Mouse (Mus musculus) spleen, adult 2 months (tissue): ENCODE measurements around the gene Grk2. TPM values are rescaled to one million over a fixed set of nuclear protein-coding genes. Genes with fewer than 3 reads are reported as not detected.

Source experiments
- DNase-seq, 2 experiments: peaks; one replicate each; pipeline versions ENCODE4 v3.0.0 to v3.0.0-alpha.2; 2012 to 2021; ENCODE audit warnings: low spot score in 2 of 2, low read depth in 1 of 2
- H3K27ac ChIP-seq: fragments of 200-500 bp; 2 replicates; pipeline ENCODE4 v1.5.1; 2012; ENCODE audit warnings: low read length, inconsistent platforms; ENCODE audit not compliant: insufficient read depth
- H3K27me3 ChIP-seq: fragments of 200-500 bp; 2 replicates; pipeline ENCODE4 v1.6.1; 2012; ENCODE audit warnings: mild to moderate bottlenecking, moderate library complexity, low read length, inconsistent platforms; ENCODE audit not compliant: control insufficient read depth, insufficient read depth
- H3K36me3 ChIP-seq: fragments of 200-500 bp; 2 replicates; pipeline ENCODE4 v1.6.1; 2012; ENCODE audit warnings: mild to moderate bottlenecking, low read length, inconsistent platforms; ENCODE audit not compliant: control insufficient read depth, insufficient read depth
- H3K4me1 ChIP-seq: fragments of 200-500 bp; 2 replicates; pipeline ENCODE4 v1.6.1; 2011; ENCODE audit warnings: inconsistent platforms; ENCODE audit not compliant: control insufficient read depth, insufficient read depth, insufficient read length
- H3K4me3 ChIP-seq: fragments of 200-500 bp; 2 replicates; pipeline ENCODE4 v1.5.1; 2011; ENCODE audit warnings: mild to moderate bottlenecking, inconsistent platforms; ENCODE audit not compliant: insufficient read depth, insufficient read length; ENCODE audit errors: extremely low read depth
- CTCF ChIP-seq: fragments of 200-500 bp; IDR thresholded peaks from 2 replicates; pipeline ENCODE4 v1.5.1; 2011; ENCODE audit warnings: mild to moderate bottlenecking, inconsistent platforms; ENCODE audit not compliant: insufficient read depth, insufficient read length, insufficient replicate concordance; ENCODE audit errors: extremely low read depth
- POLR2A ChIP-seq: fragments of 200-500 bp; IDR thresholded peaks from 2 replicates; pipeline ENCODE4 v1.6.1; 2011; ENCODE audit warnings: low read depth, low read length, inconsistent platforms
- WGBS: fragments of 180-500 bp; shearing (Covaris S2); methylation state at CpG from one replicate; pipeline ENCODE4 v1.1.7; 2018; 5-methylcytosine and 5-hydroxymethylcytosine counted together
- polyA plus RNA-seq: library from polyadenylated mRNA; depleted of rRNA; stranded (reverse); fragments of >200 nt; gene quantifications from 2 replicates; pipeline ENCODE4 v1.2.3, GENCODE M21; 2012; rRNA removed

Gene Grk2
- polyA plus RNA-seq, 1 experiment, result 301 TPM

DNA sequence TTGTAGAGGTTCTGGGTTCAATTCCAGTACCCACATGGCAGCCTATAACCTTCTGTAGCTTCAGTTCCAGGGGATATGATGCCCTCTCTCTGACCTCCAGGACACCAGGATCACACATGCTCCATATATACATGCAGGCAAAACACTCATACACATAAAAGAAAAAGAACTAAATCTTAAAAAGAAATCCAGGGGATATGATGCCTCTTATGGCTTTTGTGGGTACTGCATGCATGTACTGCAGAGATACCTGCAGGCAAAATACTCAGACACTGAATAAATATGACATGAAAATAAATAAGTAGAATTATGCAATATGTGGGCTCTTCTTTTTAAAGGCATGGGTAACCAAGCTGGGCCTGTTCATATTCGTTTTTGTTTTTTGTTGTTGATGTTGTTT, 59.0 kb downstream of the Grk2 start:
- no peak for DNase-seq

DNA sequence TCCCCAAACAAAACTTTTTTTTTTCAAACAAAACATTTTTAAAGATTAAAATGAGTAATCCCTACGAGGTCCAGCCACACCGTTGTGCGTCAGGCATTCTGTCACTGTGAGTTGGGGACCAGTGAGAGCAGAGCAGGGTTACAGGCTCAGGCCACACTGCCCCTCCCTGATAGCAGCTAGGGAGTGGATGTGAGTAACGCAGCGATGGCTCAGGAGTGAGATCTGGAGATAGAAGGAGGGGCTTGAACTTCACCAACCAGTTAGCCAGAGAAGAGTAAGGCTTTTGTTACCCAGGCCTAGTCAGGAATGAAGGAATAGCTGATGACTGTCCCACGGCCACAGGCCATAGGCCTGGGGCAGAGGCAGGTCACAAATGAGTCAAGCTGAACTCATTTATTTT, 61.2 kb downstream of the Grk2 start:
- TF ChIP-seq CTCF, result no peak
- no peak for TF ChIP-seq POLR2A
- no peak for DNase-seq
- no peaks in the 10 kb centered on the region for H3K36me3 ChIP-seq
- no peak overlapping the region for H3K27ac ChIP-seq
- no peak overlapping the region for H3K4me3 ChIP-seq
- H3K27me3 ChIP-seq, result no peaks in the 10 kb centered on the region
- 89% methylated on average over 6 of the region's 6 CpGs for WGBS
- no peaks in the 10 kb centered on the region for H3K4me1 ChIP-seq

More for the DNA sequence above, 59.0 kb downstream of the Grk2 start:
- Histone ChIP-seq H3K36me3 (no peaks in the 10 kb centered on the region), H3K27me3 (no peaks in the 10 kb centered on the region), H3K27ac (no peak overlapping the region), H3K4me1 (no peaks in the 10 kb centered on the region), H3K4me3 (no peak overlapping the region)
- 66% methylated on average over 1 of the region's 1 CpGs for WGBS
- TF ChIP-seq CTCF (no peak), POLR2A (no peak)

DNA sequence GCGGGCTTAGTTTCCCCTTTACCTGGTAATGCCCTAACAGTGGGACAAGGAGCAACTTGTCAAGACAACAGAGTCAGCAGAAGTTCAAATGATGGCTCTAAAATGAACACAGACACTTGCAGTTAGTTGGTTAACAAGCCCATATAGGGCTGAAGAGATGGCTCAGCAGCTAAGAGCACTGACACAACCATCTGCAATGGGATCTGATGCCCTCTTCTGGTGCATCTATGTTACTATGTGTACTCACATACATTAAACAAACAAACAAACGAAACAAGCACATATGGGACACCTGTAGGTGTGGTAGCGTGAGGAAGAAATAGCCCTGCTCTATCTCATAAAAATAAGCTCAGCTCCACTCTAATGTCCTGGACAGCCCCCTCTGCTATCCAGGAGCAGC, 63.6 kb downstream of the Grk2 start:
- DNase-seq, result no peak
- Histone ChIP-seq H3K4me1 (no peaks in the 10 kb centered on the region), H3K27ac (no peak overlapping the region), H3K4me3 (no peak overlapping the region), H3K27me3 (no peaks in the 10 kb centered on the region), H3K36me3 (no peaks in the 10 kb centered on the region)
- 87% methylated on average over 3 of the region's 3 CpGs for WGBS
- no peak for TF ChIP-seq POLR2A
- TF ChIP-seq CTCF, result no peak

DNA sequence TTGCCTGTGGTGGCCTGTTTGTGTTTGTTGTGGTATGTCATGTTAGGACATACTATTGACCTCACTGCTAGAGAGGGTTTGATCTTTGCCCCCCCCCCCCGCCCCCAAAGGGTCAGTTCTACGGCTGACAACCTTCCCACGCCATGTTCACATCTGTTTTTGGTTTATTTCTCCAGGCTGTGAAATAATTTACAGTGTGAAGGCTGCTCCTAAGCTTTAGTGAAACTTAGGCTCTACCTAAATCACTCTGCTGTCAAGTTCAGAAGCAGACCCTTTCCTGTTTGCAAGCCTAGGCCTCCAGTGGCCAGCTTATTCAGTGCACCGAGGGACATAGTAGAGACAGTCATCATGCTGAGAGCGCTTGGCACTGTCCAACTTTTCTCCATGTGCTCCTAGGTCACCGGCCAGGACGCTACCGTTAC, 65.8 kb downstream of the Grk2 start:
- no peak overlapping the region for H3K4me3 ChIP-seq
- no peak overlapping the region for H3K27ac ChIP-seq
- H3K36me3 ChIP-seq, result no peaks in the 10 kb centered on the region
- 67% methylated on average over 8 of the region's 8 CpGs for WGBS
- TF ChIP-seq CTCF (no peak), POLR2A (no peak)
- H3K4me1 ChIP-seq, result no peaks in the 10 kb centered on the region
- DNase-seq, result no peak
- H3K27me3 ChIP-seq, result no peaks in the 10 kb centered on the region

Other genes with a start within 250 kb of the Grk2 start
- 13.0 and 15.7 TPM in 2 replicates for gene Gstp3, start 246.7 kb downstream of the Grk2 start, polyA plus RNA-seq
- 7.0 and 8.3 TPM in 2 replicates for gene Cabp2, start 224.6 kb downstream of the Grk2 start, polyA plus RNA-seq
- gene Cdk2ap2, start 209.0 kb downstream of the Grk2 start, polyA plus RNA-seq, result 247 and 334 TPM in 2 replicates
- gene Pitpnm1, start 206.2 kb downstream of the Grk2 start, polyA plus RNA-seq, result 358 and 415 TPM in 2 replicates
- gene Aip, start 180.4 kb downstream of the Grk2 start, polyA plus RNA-seq, result 85.3 and 99.6 TPM in 2 replicates
- 0.09 and 0.11 TPM in 2 replicates for gene Gpr152, start 166.4 kb downstream of the Grk2 start, polyA plus RNA-seq
- 1.9 and 2.2 TPM in 2 replicates for gene Cabp4, start 162.2 kb downstream of the Grk2 start, polyA plus RNA-seq
- gene Coro1b, start 157.6 kb downstream of the Grk2 start, polyA plus RNA-seq, result 386 and 394 TPM in 2 replicates
- gene Ptprcap, start 152.6 kb downstream of the Grk2 start, polyA plus RNA-seq, result 631 and 1,026 TPM in 2 replicates
- gene Rps6kb2, start 142.9 kb downstream of the Grk2 start, polyA plus RNA-seq, result 40.7 and 51.5 TPM in 2 replicates
- gene Carns1, start 130.7 kb downstream of the Grk2 start, polyA plus RNA-seq, result 52.0 and 64.5 TPM in 2 replicates
- gene Tbc1d10c, start 114.9 kb downstream of the Grk2 start, polyA plus RNA-seq, result 266 and 328 TPM in 2 replicates
- gene Ppp1ca, start 114.2 kb downstream of the Grk2 start, polyA plus RNA-seq, result 464 and 481 TPM in 2 replicates
- gene Rad9a, start 104.6 kb downstream of the Grk2 start, polyA plus RNA-seq, result 53.1 and 62.9 TPM in 2 replicates
- gene Clcf1, start 92.0 kb downstream of the Grk2 start, polyA plus RNA-seq, result 128 and 163 TPM in 2 replicates
- gene AC109138.7, start 91.9 kb downstream of the Grk2 start, polyA plus RNA-seq, result not detected in 2 replicates
- 233 and 309 TPM in 2 replicates for gene Pold4, start 74.3 kb downstream of the Grk2 start, polyA plus RNA-seq
- gene Ssh3, start 37.0 kb downstream of the Grk2 start, polyA plus RNA-seq, result 43.3 and 51.1 TPM in 2 replicates
- 16.1 and 17.7 TPM in 2 replicates for gene Ankrd13d, start 23.1 kb downstream of the Grk2 start, polyA plus RNA-seq
- 98.9 and 115 TPM in 2 replicates for gene Kdm2a, start 92.1 kb upstream of the Grk2 start, polyA plus RNA-seq
- 4.0 and 4.9 TPM in 2 replicates for gene Rhod, start 133.2 kb upstream of the Grk2 start, polyA plus RNA-seq
- gene Syt12, start 171.2 kb upstream of the Grk2 start, polyA plus RNA-seq, result 0.68 and 0.85 TPM in 2 replicates
- gene 2010003K11Rik, start 192.4 kb upstream of the Grk2 start, polyA plus RNA-seq, result not detected in 2 replicates
- 5.9 and 8.6 TPM in 2 replicates for gene Pcx, start 204.2 kb upstream of the Grk2 start, polyA plus RNA-seq